Mouse (Mus musculus): ENCODE results near the gene Slc25a48. TPM values are rescaled to one million over a fixed set of nuclear protein-coding genes. Genes with fewer than 3 reads are reported as not detected.
A peak's percentile ranks its signal among the peaks of the same experiment; 100 is the strongest.

Slc25a48 gene
- polyA plus RNA-seq, 1 experiment from 2014 or later: 0.03 TPM

- Histone ChIP-seq H3K36me3 (ENCODE audit: control insufficient read depth, insufficient read depth) (no peaks in the 10 kb centered on the region), H3K9me3 (ENCODE audit: control insufficient read depth) (no peaks in the 10 kb centered on the region), H3K4me2 (replicated peaks; ENCODE audit: low read depth) (no peak overlapping the region), H3K27ac (ENCODE audit: low read depth, low read length) (no peak overlapping the region), H3K4me3 (ENCODE audit: low read depth, low read length) (no peak overlapping the region), H3K9ac (ENCODE audit: low read depth, low read length) (no peak overlapping the region), H3K27me3 (replicated peaks; ENCODE audit: control insufficient read depth, insufficient read depth, low read length) (no peaks in the 10 kb centered on the region), H3K4me1 (replicated peaks; ENCODE audit: control insufficient read depth, insufficient read depth, low read length) (no peaks in the 10 kb centered on the region)
- no peak for ATAC-seq
- WGBS: 80% methylated on average over 9 of the region's 9 CpGs
- no peak for TF ChIP-seq CTCF (IDR thresholded peaks at IDR 0.05; ENCODE audit: low read depth)
Measured at GRCm38 (mm10) chr13:56412286-56412873, 25.8 kb upstream of the Slc25a48 start.

DNA sequence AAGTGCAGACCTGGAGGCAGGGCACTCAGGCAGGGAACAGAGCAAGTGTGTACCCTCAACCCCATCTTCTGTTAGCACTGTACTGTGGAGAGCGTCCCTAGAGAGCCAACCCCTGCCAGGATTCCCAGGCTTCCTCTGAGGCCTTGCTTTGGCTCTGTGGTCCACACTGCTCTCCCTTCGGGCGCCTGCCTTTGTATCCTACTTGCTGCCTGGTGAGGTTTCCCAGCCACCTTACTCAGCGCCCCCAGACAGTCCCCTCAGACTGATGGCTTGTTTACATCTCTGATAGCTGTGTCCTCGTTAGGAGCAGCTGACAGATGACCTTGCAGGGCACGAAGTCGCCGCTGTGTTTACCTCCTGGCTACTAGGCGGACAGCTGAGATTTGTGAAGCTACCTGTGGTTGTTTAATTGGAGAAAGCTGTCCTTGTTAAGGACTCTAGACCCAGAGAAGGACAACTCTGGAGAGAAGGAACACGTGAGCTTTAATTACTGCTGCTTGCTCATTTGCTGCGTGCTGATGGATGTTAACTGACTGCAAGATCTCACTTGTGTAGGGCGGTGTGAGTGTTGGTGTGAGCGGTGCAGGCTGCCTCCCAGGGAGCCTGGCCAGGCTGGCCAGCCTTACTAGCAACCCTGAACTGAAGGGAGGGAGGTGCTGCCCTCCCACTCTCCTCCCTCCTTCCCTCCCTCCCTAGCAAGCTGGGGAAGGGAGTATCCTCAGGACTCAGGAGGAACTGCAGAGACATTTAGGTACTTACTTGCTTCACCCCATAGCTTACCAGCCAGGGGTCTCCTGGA is 19.3 kb upstream of the Slc25a48 start:
- H3K4me1 ChIP-seq (replicated peaks; ENCODE audit: control insufficient read depth, insufficient read depth, low read length): no peaks in the 10 kb centered on the region
- ATAC-seq: no peak
- no peak for TF ChIP-seq CTCF (IDR thresholded peaks at IDR 0.05; ENCODE audit: low read depth)
- no peaks in the 10 kb centered on the region for H3K36me3 ChIP-seq (ENCODE audit: control insufficient read depth, insufficient read depth)
- no peak overlapping the region for H3K4me3 ChIP-seq (ENCODE audit: low read depth, low read length)
- no peak overlapping the region for H3K9ac ChIP-seq (ENCODE audit: low read depth, low read length)
- no peaks in the 10 kb centered on the region for H3K9me3 ChIP-seq (ENCODE audit: control insufficient read depth)
- no peak overlapping the region for H3K4me2 ChIP-seq (replicated peaks; ENCODE audit: low read depth)
- 27% methylated on average over 13 of the region's 13 CpGs for WGBS
- no peak overlapping the region for H3K27ac ChIP-seq (ENCODE audit: low read depth, low read length)
- H3K27me3 ChIP-seq (replicated peaks; ENCODE audit: control insufficient read depth, insufficient read depth, low read length): no peaks in the 10 kb centered on the region

GRCm38 (mm10) chr13:56419538-56419937 is 18.6 kb upstream of the Slc25a48 start:
- WGBS: 69% methylated on average over 6 of the region's 6 CpGs
- TF ChIP-seq CTCF (IDR thresholded peaks at IDR 0.05; ENCODE audit: low read depth): no peak
- Histone ChIP-seq H3K4me2 (replicated peaks; ENCODE audit: low read depth) (no peak overlapping the region), H3K4me1 (replicated peaks; ENCODE audit: control insufficient read depth, insufficient read depth, low read length) (no peaks in the 10 kb centered on the region), H3K9me3 (ENCODE audit: control insufficient read depth) (no peaks in the 10 kb centered on the region), H3K27me3 (replicated peaks; ENCODE audit: control insufficient read depth, insufficient read depth, low read length) (no peaks in the 10 kb centered on the region), H3K9ac (ENCODE audit: low read depth, low read length) (no peak overlapping the region), H3K27ac (ENCODE audit: low read depth, low read length) (no peak overlapping the region), H3K36me3 (ENCODE audit: control insufficient read depth, insufficient read depth) (no peaks in the 10 kb centered on the region), H3K4me3 (ENCODE audit: low read depth, low read length) (no peak overlapping the region)
- ATAC-seq: no peak

DNA sequence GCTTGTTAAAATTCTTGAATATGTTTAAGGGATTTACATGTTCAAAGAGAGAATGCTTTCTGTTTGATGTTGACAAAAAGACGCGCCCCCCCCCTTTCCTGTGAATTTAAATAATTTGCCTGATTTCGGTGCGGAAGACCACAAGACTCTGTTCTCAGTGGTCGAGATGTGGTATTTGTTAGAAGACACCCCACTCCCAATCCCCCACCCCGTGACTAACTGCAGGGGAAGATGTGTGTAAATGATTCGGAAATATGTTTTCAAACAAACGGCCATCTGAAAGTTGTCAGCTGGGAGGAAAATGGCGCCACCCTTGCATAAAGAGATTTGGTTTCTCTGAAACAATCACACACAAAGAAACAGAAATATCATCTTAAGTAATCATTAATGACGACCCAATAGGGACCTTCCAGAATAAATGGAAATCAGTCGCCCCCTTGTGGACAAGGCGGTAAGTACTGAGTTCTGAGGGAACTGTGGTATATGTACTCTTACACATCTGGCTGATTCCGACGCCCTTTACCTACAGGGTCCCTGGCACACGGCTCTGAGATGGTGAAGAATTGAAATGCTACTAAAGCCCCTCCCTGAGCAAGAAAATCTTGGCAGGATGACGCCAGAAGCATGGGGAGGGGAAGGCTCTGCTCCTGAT is 16.0 kb upstream of the Slc25a48 start:
- no peak overlapping the region for H3K27ac ChIP-seq (ENCODE audit: low read depth, low read length)
- H3K4me1 ChIP-seq (replicated peaks; ENCODE audit: control insufficient read depth, insufficient read depth, low read length): no peaks in the 10 kb centered on the region
- ATAC-seq: no peak
- TF ChIP-seq CTCF (IDR thresholded peaks at IDR 0.05; ENCODE audit: low read depth): peak; percentile 84
- H3K27me3 ChIP-seq (replicated peaks; ENCODE audit: control insufficient read depth, insufficient read depth, low read length): no peaks in the 10 kb centered on the region
- H3K36me3 ChIP-seq (ENCODE audit: control insufficient read depth, insufficient read depth): no peaks in the 10 kb centered on the region
- no peaks in the 10 kb centered on the region for H3K9me3 ChIP-seq (ENCODE audit: control insufficient read depth)
- no peak overlapping the region for H3K9ac ChIP-seq (ENCODE audit: low read depth, low read length)
- no peak overlapping the region for H3K4me3 ChIP-seq (ENCODE audit: low read depth, low read length)
- no peak overlapping the region for H3K4me2 ChIP-seq (replicated peaks; ENCODE audit: low read depth)
- 20% methylated on average over 16 of the region's 16 CpGs for WGBS

DNA sequence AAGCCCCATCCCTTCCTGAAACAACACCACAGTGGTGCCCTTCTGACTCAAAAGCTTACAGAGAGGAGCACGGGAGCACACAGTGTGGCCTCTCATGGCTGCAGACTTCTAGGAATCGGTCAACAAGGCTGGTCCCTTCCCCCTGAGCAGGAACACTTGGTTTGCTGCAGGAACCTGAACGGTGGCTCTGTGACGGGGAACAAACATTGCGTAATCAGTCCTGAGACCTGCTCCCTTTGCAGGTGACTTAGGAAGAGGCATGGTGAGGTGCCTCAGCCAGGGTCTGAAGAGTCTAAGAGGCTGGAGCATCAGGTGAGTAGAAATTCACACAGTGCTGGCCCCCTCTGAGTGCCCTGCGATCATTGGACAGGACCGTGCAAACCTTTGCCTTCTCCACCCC is 12.2 kb upstream of the Slc25a48 start:
- no peak overlapping the region for H3K9ac ChIP-seq (ENCODE audit: low read depth, low read length)
- H3K27ac ChIP-seq (ENCODE audit: low read depth, low read length): no peak overlapping the region
- TF ChIP-seq CTCF (IDR thresholded peaks at IDR 0.05; ENCODE audit: low read depth): no peak
- WGBS: 49% methylated on average over 7 of the region's 7 CpGs
- H3K9me3 ChIP-seq (ENCODE audit: control insufficient read depth): no peaks in the 10 kb centered on the region
- H3K4me2 ChIP-seq (replicated peaks; ENCODE audit: low read depth): no peak overlapping the region
- H3K36me3 ChIP-seq (ENCODE audit: control insufficient read depth, insufficient read depth): no peaks in the 10 kb centered on the region
- no peak for ATAC-seq
- 0 out of 2 replicates have a peak, but pooled peaks cover 4% of the 10 kb centered on the region for H3K27me3 ChIP-seq (replicated peaks; ENCODE audit: control insufficient read depth, insufficient read depth, low read length)
- H3K4me1 ChIP-seq (replicated peaks; ENCODE audit: control insufficient read depth, insufficient read depth, low read length): no peaks in the 10 kb centered on the region
- no peak overlapping the region for H3K4me3 ChIP-seq (ENCODE audit: low read depth, low read length)

DNA sequence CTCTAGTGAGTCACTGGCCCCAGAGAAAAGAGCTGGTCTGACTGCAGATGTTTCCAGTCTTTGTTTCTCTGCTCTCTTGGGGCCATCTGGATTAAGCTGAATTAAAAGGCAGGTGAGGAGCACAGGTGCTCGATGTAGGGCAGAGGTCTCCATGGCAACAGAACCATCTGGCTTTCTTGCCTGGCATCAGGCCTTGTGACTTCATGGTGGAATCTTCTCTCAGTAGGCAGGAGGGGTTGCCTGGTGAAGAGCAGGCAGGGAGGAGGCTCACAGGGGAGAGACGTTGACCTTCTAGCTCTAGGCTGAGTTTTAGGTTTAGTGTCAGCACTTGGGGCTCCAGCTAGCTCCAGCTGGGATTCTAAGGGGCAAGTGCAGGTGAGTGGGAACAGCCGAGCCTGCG is 11.8 kb upstream of the Slc25a48 start, which contains the start of gene Gm3045:
Gm3045 (plus strand) TSS at position 230 of the 400 bp plus-strand sequence.
- WGBS: 67% methylated on average over 4 of the region's 4 CpGs
- no peak for TF ChIP-seq CTCF (IDR thresholded peaks at IDR 0.05; ENCODE audit: low read depth)

More for the DNA sequence above, 11.8 kb upstream of the Slc25a48 start, which contains the start of gene Gm3045:
- Histone ChIP-seq H3K4me1 (replicated peaks; ENCODE audit: control insufficient read depth, insufficient read depth, low read length) (no peaks in the 10 kb centered on the region), H3K36me3 (ENCODE audit: control insufficient read depth, insufficient read depth) (no peaks in the 10 kb centered on the region), H3K27ac (ENCODE audit: low read depth, low read length) (no peak within 1 kb of the TSS), H3K9ac (ENCODE audit: low read depth, low read length) (no peak within 1 kb of the TSS), H3K4me3 (ENCODE audit: low read depth, low read length) (no peak within 1 kb of the TSS), H3K27me3 (replicated peaks; ENCODE audit: control insufficient read depth, insufficient read depth, low read length) (0 out of 2 replicates have a peak, but pooled peaks cover 4% of the 10 kb centered on the region), H3K9me3 (ENCODE audit: control insufficient read depth) (no peaks in the 10 kb centered on the region), H3K4me2 (replicated peaks; ENCODE audit: low read depth) (no peak within 1 kb of the TSS)
- no peak for ATAC-seq
